Mouse (Mus musculus) liver, embryonic 16.5 days (tissue): Measurements from ENCODE around the gene Dnajb8. TPM values are rescaled to one million over a fixed set of nuclear protein-coding genes. Genes with fewer than 3 reads are reported as not detected.
A peak's percentile ranks its signal among the peaks of the same experiment; 100 is the strongest.

Experiments used
- ATAC-seq: fragments of 200-750 bp; cut with Nextera tagmentation; 2 replicates; pipeline ENCODE4 v1.8.0; 2017; ENCODE audit warnings: low read depth, mild to moderate bottlenecking, moderate number of reproducible peaks, moderate library complexity
- H3K27ac ChIP-seq: fragments of 300-500 bp; sonication (generic); 2 replicates; pipeline ENCODE4 v1.5.1; 2014; ENCODE audit warnings: mild to moderate bottlenecking, low read length
- H3K27me3 ChIP-seq: fragments of 300-500 bp; sonication (generic); 2 replicates; pipeline ENCODE4 v1.6.1; 2014; ENCODE audit warnings: low read depth, low read length, mixed read lengths; ENCODE audit not compliant: control insufficient read depth, insufficient read depth
- H3K36me3 ChIP-seq: fragments of 300-500 bp; sonication (generic); 2 replicates; pipeline ENCODE4 v1.6.1; 2014; ENCODE audit warnings: mild to moderate bottlenecking; ENCODE audit not compliant: control insufficient read depth, insufficient read depth
- H3K4me1 ChIP-seq: fragments of 300-500 bp; sonication (generic); 2 replicates; pipeline ENCODE4 v1.6.1; 2014; ENCODE audit warnings: low read depth, low read length, mixed read lengths; ENCODE audit not compliant: control insufficient read depth
- H3K4me2 ChIP-seq: fragments of 300-500 bp; sonication (generic); 2 replicates; pipeline ENCODE4 v1.6.1; 2014; ENCODE audit warnings: low read depth, low read length, mixed read lengths
- H3K4me3 ChIP-seq: fragments of 300-500 bp; sonication (generic); 2 replicates; pipeline ENCODE4 v1.5.1; 2014; ENCODE audit warnings: low read depth, mild to moderate bottlenecking, low read length
- H3K9ac ChIP-seq: fragments of 300-500 bp; sonication (generic); 2 replicates; pipeline ENCODE4 v1.6.1; 2014; ENCODE audit warnings: low read depth, low read length
- H3K9me3 ChIP-seq: fragments of 300-500 bp; sonication (generic); replicated peaks from 2 replicates; pipeline ENCODE4 v1.6.1; 2016; ENCODE audit warnings: low read length; ENCODE audit not compliant: control insufficient read depth
- WGBS: fragments of 180-500 bp; shearing (Covaris S2); extraction: QIAGEN DNeasy Blood & Tissue Kit; methylation state at CpG from one replicate; pipeline ENCODE4 v1.1.7; 2014; ENCODE audit not compliant: insufficient replicate concordance; 5-methylcytosine and 5-hydroxymethylcytosine counted together
- polyA plus RNA-seq: library from polyadenylated mRNA; unstranded; fragments of >200 nt; fragmentation: Nextera tagmentation; extraction: Ambion mirVana; gene quantifications from 2 replicates; pipeline ENCODE4 v1.2.1, GENCODE M21; 2015

Dnajb8 gene
- polyA plus RNA-seq, 1 experiment from 2014 or later: not detected

DNA sequence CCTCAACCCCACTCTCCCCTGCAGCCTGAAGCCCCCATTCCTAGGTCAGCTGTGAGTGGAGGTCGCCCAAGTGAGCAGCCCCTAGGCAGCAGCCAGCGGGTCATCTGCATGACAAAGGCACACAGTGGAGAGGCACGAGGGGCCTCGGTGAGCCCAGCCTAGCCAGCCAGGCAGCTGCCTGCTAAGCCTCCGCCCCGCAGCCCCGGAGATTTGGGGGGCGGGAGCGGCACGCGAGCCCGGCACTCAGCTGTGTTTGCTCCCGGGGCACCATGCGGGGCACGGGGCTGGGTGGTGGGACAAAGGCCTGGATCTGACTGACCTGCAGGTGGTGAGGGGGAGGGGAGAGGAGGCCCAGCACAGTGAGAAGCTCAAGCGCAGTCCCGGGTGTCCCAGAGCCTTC lies 13.9 kb downstream of the Dnajb8 start:
- no peak for ATAC-seq
- Histone ChIP-seq H3K27me3 (peaks cover 42% of the 10 kb centered on the region), H3K4me3 (no peak overlapping the region), H3K36me3 (no peaks in the 10 kb centered on the region), H3K9me3 (no peaks in the 10 kb centered on the region), H3K4me2 (no peak overlapping the region), H3K9ac (no peak overlapping the region), H3K4me1 (no peaks in the 10 kb centered on the region; the same call in 1 of the 2 replicates), H3K27ac (no peak overlapping the region)
- WGBS: 14% methylated on average over 17 of the region's 17 CpGs

DNA sequence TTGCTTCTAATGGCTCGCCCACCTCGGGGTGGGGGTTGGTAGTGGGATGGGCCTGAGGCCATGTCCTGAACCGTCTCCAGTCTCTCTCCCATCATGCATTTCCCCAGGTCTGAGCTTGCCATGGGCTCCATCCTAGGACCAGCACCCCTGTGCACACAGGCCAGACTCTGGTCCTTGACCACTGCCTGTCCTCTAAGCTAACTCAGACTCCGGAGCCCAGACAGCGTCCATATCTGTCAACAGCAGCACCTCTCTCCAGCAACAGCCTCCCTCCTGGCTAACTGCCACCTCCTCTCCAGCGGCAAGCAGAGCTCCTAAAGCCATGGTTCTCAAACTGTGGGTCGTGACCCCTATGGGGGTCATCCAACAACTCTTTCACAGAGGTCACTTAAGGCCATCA lies 14.4 kb downstream of the Dnajb8 start:
- no peak overlapping the region for H3K4me2 ChIP-seq
- 27% methylated on average over 7 of the region's 7 CpGs for WGBS
- H3K36me3 ChIP-seq: no peaks in the 10 kb centered on the region
- peaks cover 40% of the 10 kb centered on the region for H3K27me3 ChIP-seq
- no peaks in the 10 kb centered on the region; the same call in 1 of the 2 replicates for H3K4me1 ChIP-seq
- no peak overlapping the region for H3K4me3 ChIP-seq
- H3K27ac ChIP-seq: no peak overlapping the region
- no peak for ATAC-seq
- no peak overlapping the region for H3K9ac ChIP-seq
- no peaks in the 10 kb centered on the region for H3K9me3 ChIP-seq

DNA sequence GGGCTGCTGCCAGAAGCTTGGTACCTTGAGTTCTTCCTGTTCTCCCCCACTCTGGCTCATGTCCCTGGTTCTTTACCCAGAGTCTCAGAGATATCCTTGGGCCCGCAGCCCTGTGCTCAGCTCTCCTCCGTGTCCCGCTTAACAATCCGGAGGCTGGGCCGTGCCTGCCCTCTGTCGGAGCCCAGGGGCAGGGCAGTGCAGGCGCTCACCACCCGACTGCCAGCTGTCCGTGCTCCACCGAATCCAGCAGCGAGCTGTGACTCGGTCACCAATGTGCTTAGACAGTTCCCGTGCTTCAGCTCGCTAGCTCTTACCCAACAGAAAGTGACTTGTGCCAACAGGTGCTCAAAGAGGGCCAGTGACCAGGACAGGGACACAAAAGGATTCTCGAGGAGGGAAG lies 20.5 kb downstream of the Dnajb8 start:
- H3K4me3 ChIP-seq: no peak overlapping the region
- no peak overlapping the region for H3K27ac ChIP-seq
- no peaks in the 10 kb centered on the region for H3K9me3 ChIP-seq
- no peak overlapping the region for H3K9ac ChIP-seq
- peak; percentile 61 for ATAC-seq
- H3K36me3 ChIP-seq: no peaks in the 10 kb centered on the region
- H3K4me1 ChIP-seq: no peaks in the 10 kb centered on the region
- no peak overlapping the region for H3K4me2 ChIP-seq
- WGBS: 2% methylated on average over 15 of the region's 15 CpGs
- H3K27me3 ChIP-seq: peaks cover 4% of the 10 kb centered on the region; the same call in 1 of the 2 replicates

DNA sequence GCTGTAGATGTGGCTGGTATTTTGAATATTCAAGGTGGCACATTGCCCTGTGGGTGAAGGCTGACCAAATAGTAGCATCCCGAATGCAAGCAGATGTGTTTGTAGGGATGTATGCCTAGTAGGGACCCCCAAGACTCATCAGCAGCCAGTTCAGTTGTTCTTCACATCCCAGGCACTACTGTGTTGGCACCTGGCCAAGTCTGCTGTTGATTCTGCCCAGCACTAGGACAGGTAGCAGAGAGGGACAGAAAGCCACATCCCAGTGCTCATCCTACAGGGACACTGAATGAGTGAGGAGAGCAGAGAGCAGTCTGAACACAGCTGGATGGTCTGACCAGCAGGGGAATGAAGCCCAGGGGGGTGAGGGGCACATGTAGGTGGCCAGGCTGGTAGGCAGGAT lies 27.2 kb downstream of the Dnajb8 start:
- 64% methylated on average over 1 of the region's 1 CpGs for WGBS
- peaks cover 37% of the 10 kb centered on the region for H3K4me1 ChIP-seq

DNA sequence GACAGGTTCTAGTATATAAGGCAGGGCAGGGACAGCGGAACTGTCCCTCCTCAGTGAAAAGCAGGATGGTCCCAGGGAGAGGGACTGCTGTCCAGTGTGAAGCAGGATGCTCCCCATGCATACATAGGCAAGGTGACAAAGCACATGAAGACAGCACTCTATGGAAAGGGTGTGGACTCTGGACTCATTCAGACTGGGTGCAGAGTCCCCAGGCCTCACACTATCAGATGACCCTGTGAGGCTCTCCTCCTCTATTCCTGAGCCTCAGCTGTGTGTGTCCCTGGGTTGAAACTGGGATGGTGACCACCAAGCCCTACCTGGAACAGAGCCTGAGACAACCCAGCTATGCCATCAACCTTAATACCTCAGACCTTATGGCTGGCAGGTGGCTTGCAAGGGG lies 29.3 kb downstream of the Dnajb8 start:
- Histone ChIP-seq H3K4me2 (peak overlapping the region; percentile 17; the same call in 1 of the 2 replicates), H3K4me1 (peaks cover 57% of the 10 kb centered on the region), H3K36me3 (no peaks in the 10 kb centered on the region), H3K27ac (peak overlapping the region; percentile 64), H3K4me3 (no peak overlapping the region), H3K9me3 (no peaks in the 10 kb centered on the region), H3K9ac (no peak overlapping the region), H3K27me3 (no peaks in the 10 kb centered on the region)
- ATAC-seq: peak; percentile 38
- 87% methylated on average over 1 of the region's 1 CpGs for WGBS

More for the DNA sequence above, 27.2 kb downstream of the Dnajb8 start:
- no peak for ATAC-seq
- Histone ChIP-seq H3K4me2 (no peak overlapping the region), H3K4me3 (no peak overlapping the region), H3K9me3 (no peaks in the 10 kb centered on the region), H3K27ac (no peak overlapping the region), H3K27me3 (no peaks in the 10 kb centered on the region), H3K9ac (no peak overlapping the region), H3K36me3 (no peaks in the 10 kb centered on the region)

DNA sequence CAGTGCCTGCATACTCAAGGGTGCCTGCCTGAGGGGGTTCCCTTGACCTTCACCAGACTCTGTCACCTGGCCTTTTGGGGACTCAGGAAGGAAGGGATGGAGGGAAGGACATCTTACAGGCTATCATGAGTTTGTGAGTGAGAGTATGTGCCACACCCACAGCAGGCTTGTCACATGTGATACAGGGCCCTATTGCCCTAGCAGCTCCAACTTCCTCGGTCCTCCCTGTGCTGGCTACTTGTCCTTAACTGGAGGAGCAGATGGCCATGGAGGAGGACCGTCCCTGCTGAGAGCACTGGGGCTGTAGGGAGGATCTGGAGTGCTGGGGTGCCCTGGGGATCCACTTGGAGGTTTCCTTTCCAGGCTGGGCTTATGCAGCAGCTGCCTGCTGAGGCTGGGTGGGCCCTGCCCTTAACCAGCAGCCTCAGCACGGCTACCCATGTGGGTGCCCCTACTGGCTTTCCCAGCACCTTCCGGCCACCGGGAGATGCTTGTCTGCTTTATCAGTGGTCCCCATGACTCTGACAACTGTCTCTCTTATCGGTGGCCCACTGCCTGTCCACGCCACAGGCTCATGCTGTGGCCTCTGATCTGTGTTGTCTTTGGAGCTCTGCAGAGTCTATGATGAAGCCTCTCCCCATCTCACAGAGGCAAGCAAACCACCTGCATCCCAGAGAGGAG lies 29.9 kb downstream of the Dnajb8 start:
- Histone ChIP-seq H3K27ac (peak overlapping the region; percentile 64), H3K36me3 (no peaks in the 10 kb centered on the region), H3K9me3 (no peaks in the 10 kb centered on the region), H3K4me3 (no peak overlapping the region), H3K4me1 (peaks cover 63% of the 10 kb centered on the region), H3K27me3 (no peaks in the 10 kb centered on the region), H3K4me2 (peak overlapping the region; percentile 17; the same call in 1 of the 2 replicates), H3K9ac (peak overlapping the region; percentile 28)
- peak; percentile 62 for ATAC-seq
- 21% methylated on average over 7 of the region's 7 CpGs for WGBS

DNA sequence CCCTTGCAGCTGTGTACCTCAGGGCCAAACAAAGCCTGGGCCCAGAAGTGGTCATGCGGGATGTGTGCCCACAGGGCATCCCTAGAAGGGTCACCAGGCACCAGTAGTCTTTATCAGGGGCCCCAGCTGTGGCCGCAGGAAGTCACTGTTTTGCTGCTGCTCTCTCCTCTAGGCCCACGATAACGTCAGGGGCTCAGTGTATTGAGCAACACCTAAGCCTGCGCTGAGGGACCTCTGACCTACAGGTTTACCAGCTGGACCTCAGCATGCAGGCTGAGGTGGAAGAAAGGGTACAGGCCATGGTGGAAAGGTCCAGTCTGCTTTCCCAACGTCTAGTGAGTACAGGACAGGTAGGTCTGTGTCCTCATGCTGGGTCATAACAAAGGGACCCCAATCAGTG lies 32.0 kb downstream of the Dnajb8 start:
- WGBS: 9% methylated on average over 6 of the region's 6 CpGs
- Histone ChIP-seq H3K4me1 (peaks cover 64% of the 10 kb centered on the region), H3K9ac (no peak overlapping the region), H3K36me3 (no peaks in the 10 kb centered on the region), H3K4me2 (0 out of 2 replicates have a peak overlapping the region, but pooled peaks have one; percentile 3), H3K4me3 (no peak overlapping the region), H3K27me3 (no peaks in the 10 kb centered on the region), H3K27ac (peak overlapping the region; percentile 44; the same call in 1 of the 2 replicates), H3K9me3 (no peaks in the 10 kb centered on the region)
- ATAC-seq: peak; percentile 67

DNA sequence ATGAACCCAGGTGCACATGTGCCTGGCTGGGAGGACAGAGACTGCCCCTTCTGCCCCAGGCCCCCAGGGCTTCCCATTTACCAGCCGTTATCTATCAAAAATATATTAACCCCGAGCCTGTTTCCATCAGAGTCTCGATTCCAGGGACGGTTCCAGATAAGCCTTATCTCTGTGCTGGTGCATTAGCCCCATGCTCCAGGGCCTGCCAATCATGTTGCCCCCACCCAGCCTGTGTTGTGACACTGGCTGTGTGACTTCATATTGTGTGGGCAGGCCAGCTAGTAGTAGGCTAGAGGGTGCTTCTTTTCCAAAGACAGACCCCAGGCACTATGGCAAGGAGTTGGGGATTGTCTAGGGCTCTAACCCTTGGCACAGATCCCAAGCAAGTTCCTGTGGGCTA lies 33.4 kb downstream of the Dnajb8 start:
- Histone ChIP-seq H3K27ac (peak overlapping the region; percentile 11), H3K9me3 (no peaks in the 10 kb centered on the region), H3K4me1 (peaks cover 61% of the 10 kb centered on the region), H3K9ac (no peak overlapping the region), H3K36me3 (no peaks in the 10 kb centered on the region), H3K4me3 (no peak overlapping the region), H3K27me3 (no peaks in the 10 kb centered on the region), H3K4me2 (no peak overlapping the region)
- peak; percentile 60 for ATAC-seq
- 12% methylated on average over 4 of the region's 4 CpGs for WGBS

DNA sequence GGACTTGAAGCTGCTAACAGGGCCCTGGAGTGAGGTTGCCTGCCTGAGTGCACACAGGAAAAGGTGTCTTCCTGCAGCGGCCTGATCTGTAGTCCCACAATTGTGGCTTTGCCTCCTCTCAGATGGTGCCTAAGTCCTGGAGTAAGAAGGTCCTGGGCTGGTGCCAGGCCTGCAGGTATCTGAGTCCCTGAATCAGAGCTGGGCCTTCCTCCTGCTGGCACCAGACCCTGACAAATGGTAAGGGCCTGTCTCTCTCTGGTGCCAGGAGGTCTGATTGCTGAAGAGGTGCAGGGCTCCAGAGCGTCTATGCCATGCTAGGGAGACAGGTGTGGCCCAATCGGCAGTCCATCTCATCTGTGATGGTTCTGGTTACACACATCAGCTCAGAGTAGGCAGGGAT lies 37.6 kb downstream of the Dnajb8 start:
- 53% methylated on average over 3 of the region's 3 CpGs for WGBS
- Histone ChIP-seq H3K27me3 (no peaks in the 10 kb centered on the region), H3K36me3 (no peaks in the 10 kb centered on the region), H3K4me2 (no peak overlapping the region), H3K27ac (no peak overlapping the region), H3K4me3 (no peak overlapping the region), H3K4me1 (peaks cover 23% of the 10 kb centered on the region), H3K9ac (no peak overlapping the region), H3K9me3 (no peaks in the 10 kb centered on the region)
- ATAC-seq: no peak
